Mouse (Mus musculus) liver, embryonic 14 days (tissue): ENCODE results near the gene Lsm3. TPM values are rescaled to one million over a fixed set of nuclear protein-coding genes. Genes with fewer than 3 reads are reported as not detected.

Experiments used
- polyA plus RNA-seq: library from polyadenylated mRNA; depleted of rRNA; stranded (reverse); fragments of >200 nt; gene quantifications from 2 replicates; pipeline ENCODE4 v1.2.3, GENCODE M21; 2012; rRNA removed

Lsm3 gene
- 104 and 105 TPM in 2 replicates for polyA plus RNA-seq

DNA sequence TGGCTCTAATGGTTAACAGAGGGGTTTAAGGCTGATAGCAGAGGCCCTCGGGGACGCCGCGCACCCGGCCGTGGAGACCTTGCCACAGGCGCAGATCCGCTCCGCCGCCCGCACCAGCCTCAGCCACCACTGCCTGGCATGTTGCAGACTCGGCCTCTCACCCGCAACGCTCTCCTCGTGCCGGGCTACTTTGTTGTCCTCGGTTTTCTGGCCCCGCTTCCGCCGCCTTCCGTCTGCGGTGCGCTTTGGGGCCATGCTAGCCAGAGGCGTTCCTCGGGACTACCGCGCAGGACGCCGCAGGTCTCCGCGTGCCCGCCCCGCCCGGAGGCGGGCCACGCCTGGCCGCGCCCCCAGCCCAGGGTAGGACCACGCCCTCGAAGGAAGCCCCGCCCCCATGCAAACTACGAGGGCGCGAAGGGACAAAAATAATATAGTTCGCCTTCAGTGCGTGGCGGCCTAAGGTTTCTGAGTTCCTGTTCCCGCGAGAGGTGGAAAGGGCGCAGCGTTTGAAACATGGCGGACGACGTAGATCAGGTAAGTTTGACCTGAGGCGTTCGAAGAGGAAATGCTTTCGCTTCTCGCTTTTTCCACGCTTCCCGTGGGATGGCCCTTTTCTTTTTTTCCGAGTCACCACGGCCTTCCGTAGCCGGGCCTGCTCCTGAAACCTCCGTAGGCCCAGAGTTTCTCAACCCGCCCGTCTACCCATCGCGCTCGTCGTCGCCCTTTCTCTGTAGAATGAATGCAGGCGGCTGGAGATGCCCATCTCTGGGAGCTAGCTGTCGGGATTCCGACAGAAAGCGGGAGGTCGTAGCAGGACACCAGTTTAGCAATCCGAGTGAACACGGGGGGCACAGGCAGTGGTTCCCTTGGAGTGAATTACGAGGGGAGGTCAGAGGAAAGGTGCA is at the start of gene Lsm3, which contains the start of gene Xpc:
TSS of gene Lsm3 (plus strand) at position 384 of the 905 bp plus-strand sequence.
TSS of gene Xpc (minus strand) at position 344 of the 905 bp plus-strand sequence.

DNA sequence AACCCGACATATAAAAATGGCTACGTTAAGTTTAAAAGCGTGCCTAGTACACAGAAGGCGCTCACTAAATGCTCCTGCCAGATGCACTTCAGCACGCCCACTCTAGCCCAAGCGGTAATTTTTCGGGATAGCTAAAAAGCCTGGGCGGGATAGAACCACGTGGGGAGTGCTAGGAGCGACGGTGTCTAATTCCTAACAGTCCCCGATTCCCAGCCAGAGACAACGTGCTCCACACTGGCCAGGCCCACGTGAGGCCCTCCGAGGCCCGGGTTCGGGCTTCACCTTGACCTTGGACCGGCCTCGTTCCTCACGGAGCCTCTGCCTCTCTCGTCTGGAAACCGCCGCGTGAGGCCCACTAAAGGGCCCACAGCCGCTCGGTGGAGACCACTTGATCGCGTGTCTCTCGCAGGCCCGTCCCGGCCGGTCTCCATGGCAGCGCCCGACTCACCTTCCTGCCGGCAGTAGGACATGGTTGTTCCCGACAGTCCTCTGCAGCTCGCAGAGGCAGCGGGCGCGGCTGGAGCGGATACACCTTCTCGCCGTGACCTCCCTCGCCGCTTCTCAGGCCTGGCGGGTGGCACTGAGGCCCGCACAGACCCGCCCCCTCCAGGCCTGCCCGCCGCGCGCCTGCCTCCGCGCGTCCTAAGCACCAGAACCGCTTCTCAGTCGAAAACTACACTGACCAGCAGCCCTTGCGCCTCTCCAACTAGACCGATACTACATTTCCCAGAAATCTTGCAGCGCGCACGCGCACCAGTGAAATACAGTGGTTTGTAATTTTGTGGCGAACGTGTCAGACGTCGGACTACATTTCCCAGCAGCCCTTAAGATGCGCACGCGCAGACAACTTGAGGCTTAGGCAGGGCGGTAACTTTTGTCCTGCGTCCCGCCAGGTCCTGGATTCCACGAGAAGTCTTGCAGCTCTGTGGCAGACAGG is 42.6 kb upstream of the Lsm3 start, which contains the start of the genes Chchd4 and Tmem43:
TSS of gene Chchd4 (minus strand) at position 679 of the 937 bp plus-strand sequence.
TSS of gene Tmem43 (plus strand) at position 836 of the 937 bp plus-strand sequence.

Other genes with a start within 250 kb of the Lsm3 start
- not detected in 2 replicates for gene Wnt7a, start 104.6 kb upstream of the Lsm3 start, polyA plus RNA-seq
- 6.7 and 7.8 TPM in 2 replicates for gene Chchd4, start 42.4 kb upstream of the Lsm3 start, polyA plus RNA-seq
- gene Tmem43, start 42.2 kb upstream of the Lsm3 start, polyA plus RNA-seq: 6.6 and 7.9 TPM in 2 replicates
- gene Xpc, start within 50 bp of the Lsm3 start, polyA plus RNA-seq: 2.8 and 3.0 TPM in 2 replicates
- 7.0 and 8.7 TPM in 2 replicates for gene Slc6a6, start 168.1 kb downstream of the Lsm3 start, polyA plus RNA-seq